Mouse (Mus musculus) CH12.LX (cell line): ENCODE measurements around the gene Wt1.

Experiments
- BHLHE40 ChIP-seq: IDR thresholded peaks from 2 replicates; pipeline ENCODE4 v1.6.1; 2011; ENCODE audit warnings: mild to moderate bottlenecking, low read depth, low read length, improper control_type of control experiment
- CTCF ChIP-seq, 2 experiments: IDR thresholded peaks in 1 of 2; conservative IDR thresholded peaks in 1 of 2; 2 replicates each; pipeline ENCODE4 v1.5.1; 2011 to 2012; ENCODE audit warnings: low read depth in 2 of 2, low read length in 2 of 2, improper control_type of control experiment in 1 of 2, inconsistent platforms in 1 of 2, mild to moderate bottlenecking in 1 of 2, moderate library complexity in 1 of 2
- EP300 ChIP-seq: IDR thresholded peaks from 2 replicates; pipeline ENCODE4 v1.6.1; 2011; ENCODE audit warnings: low read length, improper control_type of control experiment
- HCFC1 ChIP-seq: IDR thresholded peaks from 2 replicates; pipeline ENCODE4 v1.6.1; 2012; ENCODE audit warnings: low read depth, mild to moderate bottlenecking, inconsistent platforms, low read length, improper control_type of control experiment
- KAT2A ChIP-seq: IDR thresholded peaks from 2 replicates; pipeline ENCODE4 v1.6.1; 2012; ENCODE audit warnings: low read length, improper control_type of control experiment, inconsistent platforms; ENCODE audit not compliant: insufficient replicate concordance
- MAX ChIP-seq: IDR thresholded peaks from 2 replicates; pipeline ENCODE4 v1.6.1; 2011; ENCODE audit warnings: low read length, improper control_type of control experiment
- MXI1 ChIP-seq: IDR thresholded peaks from 2 replicates; pipeline ENCODE4 v1.6.1; 2011; ENCODE audit warnings: mild to moderate bottlenecking, low read depth, low read length, improper control_type of control experiment
- POLR2A ChIP-seq: IDR thresholded peaks from 2 replicates; pipeline ENCODE4 v1.6.1; 2011; ENCODE audit warnings: low read depth, mild to moderate bottlenecking, improper control_type of control experiment, low read length
- RAD21 ChIP-seq: IDR thresholded peaks from 2 replicates; pipeline ENCODE4 v1.6.1; 2011; ENCODE audit warnings: low read depth, mild to moderate bottlenecking, low read length, improper control_type of control experiment, moderate library complexity
- TBP ChIP-seq: conservative IDR thresholded peaks from 2 replicates; pipeline ENCODE4 v1.6.1; 2011; ENCODE audit warnings: low read depth, low read length, improper control_type of control experiment
- TCF12 ChIP-seq: IDR thresholded peaks from 2 replicates; pipeline ENCODE4 v1.6.1; 2014; ENCODE audit warnings: low read depth, mild to moderate bottlenecking, inconsistent platforms, low read length, improper control_type of control experiment
- UBTF ChIP-seq: IDR thresholded peaks from 2 replicates; pipeline ENCODE4 v1.6.1; 2012; ENCODE audit warnings: low read depth, mild to moderate bottlenecking, inconsistent platforms, low read length, improper control_type of control experiment, moderate library complexity
- USF2 ChIP-seq: conservative IDR thresholded peaks from 2 replicates; pipeline ENCODE4 v1.6.1; 2011; ENCODE audit warnings: low read depth, low read length, improper control_type of control experiment
- ZNF384 ChIP-seq: IDR thresholded peaks from 2 replicates; pipeline ENCODE4 v1.6.1; 2012; ENCODE audit warnings: low read depth, low read length, improper control_type of control experiment, inconsistent platforms

DNA sequence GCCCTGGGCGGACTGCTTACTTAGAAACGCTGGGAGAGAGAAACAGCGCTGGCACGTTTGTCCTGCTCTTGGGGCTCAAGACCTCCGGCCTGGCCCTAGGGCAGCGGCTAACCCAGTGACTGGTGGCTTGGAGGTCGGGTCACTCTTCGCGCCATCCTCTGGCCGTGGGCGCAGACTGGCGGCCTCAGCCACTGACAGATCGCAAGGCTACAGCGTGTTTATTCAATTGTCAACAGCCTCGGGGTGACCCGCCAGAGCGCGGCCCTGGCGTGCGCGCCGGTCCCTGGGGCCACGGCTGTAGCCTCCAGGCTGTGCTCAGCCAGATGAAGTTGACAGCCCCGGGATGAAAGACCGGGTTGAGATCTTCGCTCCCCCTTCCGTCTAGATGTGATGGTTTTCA lies 3.4 kb upstream of the Wt1 start:
- TF ChIP-seq TCF12: no peak
- no peak for TF ChIP-seq UBTF
- no peak for TF ChIP-seq EP300
- no peak for TF ChIP-seq CTCF (conservative IDR thresholded peaks at IDR 0.05 in 1 of 2, IDR thresholded peaks at IDR 0.05 in 1 of 2; ENCODE audit: low read depth in 2 of 2, low read length in 2 of 2)
- no peak for TF ChIP-seq MXI1
- TF ChIP-seq ZNF384: no peak
- no peak for TF ChIP-seq TBP
- no peak for TF ChIP-seq KAT2A
- TF ChIP-seq BHLHE40: no peak
- no peak for TF ChIP-seq HCFC1
- no peak for TF ChIP-seq RAD21
- no peak for TF ChIP-seq MAX
- no peak for TF ChIP-seq POLR2A
- TF ChIP-seq USF2: no peak
